Mouse (Mus musculus) erythroblast, embryonic 14.5 days (primary cell): ENCODE measurements around the gene Rab11fip5. TPM values are rescaled to one million over a fixed set of nuclear protein-coding genes. Genes with fewer than 3 reads are reported as not detected.

Source experiments
- H3K27me3 ChIP-seq: 2 replicates; pipeline ENCODE4 v1.6.1; 2012; ENCODE audit warnings: inconsistent platforms; ENCODE audit not compliant: control insufficient read depth
- H3K36me3 ChIP-seq: 2 replicates; pipeline ENCODE4 v1.6.1; 2012; ENCODE audit warnings: mild to moderate bottlenecking, inconsistent platforms; ENCODE audit not compliant: control insufficient read depth
- H3K4me1 ChIP-seq: 2 replicates; pipeline ENCODE4 v1.6.1; 2012; ENCODE audit warnings: inconsistent platforms; ENCODE audit not compliant: control insufficient read depth
- H3K4me3 ChIP-seq: replicated peaks from 2 replicates; pipeline ENCODE3; 2012; ENCODE audit warnings: moderate library complexity, mild to moderate bottlenecking, inconsistent platforms
- H3K9me3 ChIP-seq: 2 replicates; pipeline ENCODE4 v1.6.1; 2012; ENCODE audit warnings: low read length, inconsistent platforms, mixed read lengths; ENCODE audit not compliant: control insufficient read depth
- GATA1 ChIP-seq: IDR thresholded peaks from 2 replicates; pipeline ENCODE4 v1.6.1; 2012; ENCODE audit warnings: low read length, inconsistent platforms, mixed read lengths
- TAL1 ChIP-seq: IDR thresholded peaks from 3 replicates; pipeline ENCODE4 v1.6.1; 2012; ENCODE audit warnings: low read length, inconsistent platforms, mixed read lengths
- polyA plus RNA-seq: library from polyadenylated mRNA; stranded (reverse); fragments of >175 nt; gene quantifications from 2 replicates; pipeline ENCODE4 v1.2.3, GENCODE M21; 2012

Gene Rab11fip5
- polyA plus RNA-seq, 1 experiment = 0.01 TPM

GRCm38 (mm10) chr6:85358877-85359276 lies 15.6 kb downstream of the Rab11fip5 start:
- H3K4me3 ChIP-seq = no peak overlapping the region
- H3K27me3 ChIP-seq = no peaks in the 10 kb centered on the region
- H3K4me1 ChIP-seq = peaks cover 2% of the 10 kb centered on the region; the same call in 1 of the 2 replicates
- no peaks in the 10 kb centered on the region for H3K36me3 ChIP-seq
- TF ChIP-seq GATA1 (no peak), TAL1 (no peak)
- H3K9me3 ChIP-seq = no peaks in the 10 kb centered on the region

- TF ChIP-seq TAL1 (no peak), GATA1 (no peak)
- H3K4me3 ChIP-seq = no peak overlapping the region
- H3K36me3 ChIP-seq = no peaks in the 10 kb centered on the region
Measured at GRCm38 (mm10) chr6:85356682-85357465, 17.6 kb downstream of the Rab11fip5 start.

DNA sequence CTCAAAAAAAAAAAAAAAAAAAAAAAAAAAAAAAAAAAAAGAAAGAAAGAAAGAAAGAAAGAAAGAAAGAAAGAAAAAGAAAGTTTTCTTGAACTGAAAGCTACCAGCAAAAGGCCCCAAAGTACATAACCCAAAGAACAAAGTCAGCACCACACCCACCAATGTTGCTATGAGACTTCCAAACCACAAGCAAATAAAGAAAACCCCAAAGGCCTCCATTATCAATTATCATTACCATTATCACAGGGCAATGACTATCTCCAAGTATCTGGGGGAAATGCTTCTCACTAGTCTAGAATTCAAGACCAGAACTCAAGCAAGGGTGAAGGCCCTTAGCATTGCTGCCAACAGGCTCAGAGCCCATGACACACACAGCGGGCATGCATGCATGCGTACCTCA lies 18.7 kb downstream of the Rab11fip5 start:
- no peak overlapping the region for H3K4me3 ChIP-seq
- no peaks in the 10 kb centered on the region for H3K36me3 ChIP-seq
- TF ChIP-seq GATA1 = no peak
- no peak for TF ChIP-seq TAL1
- H3K9me3 ChIP-seq = no peaks in the 10 kb centered on the region
- peaks cover 2% of the 10 kb centered on the region; the same call in 1 of the 2 replicates for H3K4me1 ChIP-seq
- no peaks in the 10 kb centered on the region for H3K27me3 ChIP-seq

More at GRCm38 (mm10) chr6:85356682-85357465, 17.6 kb downstream of the Rab11fip5 start:
- no peaks in the 10 kb centered on the region for H3K27me3 ChIP-seq
- peaks cover 2% of the 10 kb centered on the region; the same call in 1 of the 2 replicates for H3K4me1 ChIP-seq
- no peaks in the 10 kb centered on the region for H3K9me3 ChIP-seq

- no peaks in the 10 kb centered on the region for H3K27me3 ChIP-seq
- peaks cover 2% of the 10 kb centered on the region; the same call in 1 of the 2 replicates for H3K4me1 ChIP-seq
- no peaks in the 10 kb centered on the region for H3K9me3 ChIP-seq
- no peak overlapping the region for H3K4me3 ChIP-seq
- no peak for TF ChIP-seq GATA1
- no peak for TF ChIP-seq TAL1
- no peaks in the 10 kb centered on the region for H3K36me3 ChIP-seq
Measured at GRCm38 (mm10) chr6:85354709-85355108, 19.7 kb downstream of the Rab11fip5 start.

DNA sequence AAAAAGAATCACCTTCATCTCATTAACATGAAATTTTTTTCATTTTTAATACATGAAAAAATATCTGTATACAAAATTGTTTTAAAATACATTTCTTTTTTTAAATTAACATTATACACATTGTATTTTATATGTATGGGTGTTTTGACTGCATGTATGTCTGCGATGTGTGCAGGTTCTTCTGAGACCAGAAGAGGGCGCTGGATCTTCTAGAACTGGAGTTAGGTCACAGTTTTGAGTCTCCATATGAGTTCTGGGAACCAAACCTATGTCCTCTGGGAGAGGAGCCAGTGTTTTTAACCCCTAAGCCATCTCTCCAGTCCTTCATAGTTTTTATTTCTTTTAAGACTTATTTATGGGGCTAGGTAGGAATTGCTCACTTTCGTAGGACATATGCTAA lies 20.7 kb downstream of the Rab11fip5 start:
- H3K27me3 ChIP-seq = no peaks in the 10 kb centered on the region
- H3K9me3 ChIP-seq = no peaks in the 10 kb centered on the region
- H3K4me3 ChIP-seq = no peak overlapping the region
- H3K36me3 ChIP-seq = no peaks in the 10 kb centered on the region
- peaks cover 2% of the 10 kb centered on the region; the same call in 1 of the 2 replicates for H3K4me1 ChIP-seq
- TF ChIP-seq TAL1 = no peak
- no peak for TF ChIP-seq GATA1

DNA sequence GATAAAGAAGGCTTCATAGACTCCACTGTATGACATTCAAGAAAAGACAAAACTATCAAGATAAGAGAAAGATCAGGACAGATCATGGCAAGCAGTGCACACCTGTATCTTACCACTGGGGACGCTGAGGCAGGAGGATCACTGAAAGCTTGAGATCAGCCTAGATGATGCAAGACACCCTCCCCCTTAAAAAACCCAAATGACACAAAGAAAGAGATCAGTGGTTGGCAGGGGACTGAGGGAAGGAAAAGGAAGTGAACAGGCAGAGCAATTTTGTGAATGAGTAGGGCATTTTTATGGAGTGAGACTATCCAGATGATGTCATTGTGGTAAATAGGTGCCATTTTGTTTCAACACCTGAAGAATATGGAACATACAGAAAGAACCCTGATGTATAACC lies 24.3 kb downstream of the Rab11fip5 start:
- Histone ChIP-seq H3K4me1 (no peaks in the 10 kb centered on the region), H3K4me3 (no peak overlapping the region), H3K36me3 (no peaks in the 10 kb centered on the region), H3K9me3 (no peaks in the 10 kb centered on the region), H3K27me3 (no peaks in the 10 kb centered on the region)
- no peak for TF ChIP-seq GATA1

DNA sequence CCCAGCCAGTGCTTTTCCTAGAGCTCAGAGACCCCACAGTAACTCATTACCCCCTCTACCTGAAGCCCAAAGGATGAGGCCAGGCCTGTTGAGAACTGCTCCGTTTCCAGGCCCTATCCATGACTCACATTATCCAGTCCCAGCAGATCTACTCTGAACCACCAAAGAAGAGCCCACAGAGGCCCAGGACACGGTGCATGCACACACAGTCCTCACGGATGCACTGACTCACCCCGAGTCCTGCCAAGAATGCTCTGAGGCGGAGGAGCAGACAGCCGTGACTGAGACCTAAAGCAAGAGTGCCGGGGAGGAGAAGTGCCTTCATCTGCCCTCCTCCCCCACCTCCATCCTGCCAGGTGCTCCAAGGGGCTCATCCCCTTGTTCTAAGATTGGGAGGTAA lies 25.2 kb downstream of the Rab11fip5 start:
- TF ChIP-seq GATA1 = no peak
- no peak for TF ChIP-seq TAL1
- H3K27me3 ChIP-seq = no peaks in the 10 kb centered on the region
- no peak overlapping the region for H3K4me3 ChIP-seq
- no peaks in the 10 kb centered on the region for H3K4me1 ChIP-seq
- no peaks in the 10 kb centered on the region for H3K9me3 ChIP-seq
- H3K36me3 ChIP-seq = no peaks in the 10 kb centered on the region

DNA sequence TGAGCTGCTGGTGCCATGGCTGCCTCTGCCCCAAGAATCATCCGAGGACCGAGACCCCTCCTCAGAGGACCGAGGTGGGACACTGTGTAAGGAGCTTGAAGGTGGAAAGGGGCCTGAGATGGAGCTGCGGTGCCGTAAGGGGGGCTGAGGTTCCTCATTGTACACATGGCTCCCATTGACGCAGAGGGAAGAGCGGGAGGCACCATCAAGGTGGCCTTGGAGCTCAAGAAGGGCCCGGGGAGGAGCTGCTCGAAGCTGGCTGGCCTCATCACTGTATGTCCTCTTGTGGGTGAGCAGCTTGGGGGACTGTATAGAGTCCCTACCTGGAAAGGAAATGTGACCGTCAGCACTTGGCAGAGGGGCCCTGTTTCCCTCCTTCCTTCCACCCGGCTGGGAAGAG lies 26.3 kb downstream of the Rab11fip5 start:
- peaks cover 1% of the 10 kb centered on the region; the same call in 1 of the 2 replicates for H3K27me3 ChIP-seq
- no peak overlapping the region for H3K4me3 ChIP-seq
- H3K9me3 ChIP-seq = no peaks in the 10 kb centered on the region
- TF ChIP-seq GATA1 (no peak), TAL1 (no peak)
- H3K4me1 ChIP-seq = no peaks in the 10 kb centered on the region
- H3K36me3 ChIP-seq = no peaks in the 10 kb centered on the region

GRCm38 (mm10) chr6:85346028-85346634 lies 28.3 kb downstream of the Rab11fip5 start:
- no peaks in the 10 kb centered on the region for H3K36me3 ChIP-seq
- TF ChIP-seq GATA1 (no peak), TAL1 (no peak)
- no peaks in the 10 kb centered on the region for H3K4me1 ChIP-seq
- H3K27me3 ChIP-seq = peaks cover 2% of the 10 kb centered on the region; the same call in 1 of the 2 replicates
- no peak overlapping the region for H3K4me3 ChIP-seq
- no peaks in the 10 kb centered on the region for H3K9me3 ChIP-seq
